Comparison of ENCODE assay signal across 23 mouse cellular contexts in genomic region chr3:62324708-62325107, GRCm38 (mm10). TPM values are rescaled to one million over a fixed set of nuclear protein-coding genes. Genes with fewer than 3 reads are reported as not detected.
DNase-seq lines count a peak whose midpoint lies in the region; ATAC-seq and TF ChIP-seq lines count a peak whose summit lies in the region.
"Had no signal": no experiment of that assay in that cellular context is flagged by ENCODE, and none has a peak within 500 bp of the region (broad histone marks: within the 10 kb centered on the region; RNA-seq: fewer than 3 reads in every experiment).

No protein-coding gene starts in this region.

- H3K4me2 ChIP-seq in hindbrain, embryonic 15.5 days = no peak overlapping the region
- no peak overlapping the region for H3K4me2 ChIP-seq in hindbrain, embryonic 14.5 days (replicated peaks)
- H3K4me2 ChIP-seq in midbrain, embryonic 15.5 days = no peak overlapping the region
- H3K4me2 ChIP-seq in midbrain, embryonic 13.5 days (replicated peaks) = no peak overlapping the region
- no peak overlapping the region for H3K4me2 ChIP-seq in midbrain, postnatal 0 days (ENCODE audit: low read depth, low read length, poor library complexity, severe bottlenecking)
- H3K4me2 ChIP-seq: embryonic facial prominence, embryonic 15.5 days; forebrain, embryonic 15.5 days had no signal

- no peak for TF ChIP-seq CTCF in midbrain, postnatal 0 days (IDR thresholded peaks at IDR 0.05)

- H3K9me3 ChIP-seq in hindbrain, embryonic 15.5 days = no peaks in the 10 kb centered on the region
- H3K9me3 ChIP-seq in hindbrain, embryonic 14.5 days (ENCODE audit: control insufficient read depth, low read length) = no peaks in the 10 kb centered on the region
- H3K9me3 ChIP-seq in midbrain, embryonic 15.5 days = no peaks in the 10 kb centered on the region
- H3K9me3 ChIP-seq in midbrain, embryonic 13.5 days = no peaks in the 10 kb centered on the region
- no peaks in the 10 kb centered on the region; the same call in 1 of the 2 replicates for H3K9me3 ChIP-seq in midbrain, postnatal 0 days (ENCODE audit: low read length)
- H3K9me3 ChIP-seq: embryonic facial prominence, embryonic 15.5 days; forebrain, embryonic 15.5 days; heart, embryonic 10.5 days had no signal

- peak; percentile 45; the same call in 1 of the 2 replicates for ATAC-seq in hindbrain, embryonic 15.5 days (ENCODE audit: low FRiP score, low read depth)
- ATAC-seq in hindbrain, embryonic 14.5 days (ENCODE audit: low FRiP score) = no peak
- ATAC-seq in midbrain, embryonic 15.5 days (replicated peaks) = peak; percentile 86
- no peak for ATAC-seq in midbrain, embryonic 13.5 days
- peak; percentile 71; the same call in 1 of the 2 replicates for ATAC-seq in midbrain, postnatal 0 days (ENCODE audit: low FRiP score)
- ATAC-seq: forebrain, embryonic 15.5 days; inflammation-experienced regulatory T-cells, adult 6 months had no signal

- H3K36me3 ChIP-seq in hindbrain, embryonic 15.5 days = no peaks in the 10 kb centered on the region
- H3K36me3 ChIP-seq in hindbrain, embryonic 14.5 days (replicated peaks; ENCODE audit: control insufficient read depth, insufficient read depth) = no peaks in the 10 kb centered on the region
- no peaks in the 10 kb centered on the region for H3K36me3 ChIP-seq in midbrain, embryonic 15.5 days (replicated peaks)
- no peaks in the 10 kb centered on the region for H3K36me3 ChIP-seq in midbrain, embryonic 13.5 days
- no peaks in the 10 kb centered on the region for H3K36me3 ChIP-seq in midbrain, postnatal 0 days (ENCODE audit: insufficient read depth, low read length)
- H3K36me3 ChIP-seq: embryonic facial prominence, embryonic 15.5 days; forebrain, embryonic 15.5 days; heart, embryonic 10.5 days had no signal

- H3K4me1 ChIP-seq in hindbrain, embryonic 15.5 days (replicated peaks) = no peaks in the 10 kb centered on the region
- H3K4me1 ChIP-seq in hindbrain, embryonic 14.5 days (replicated peaks; ENCODE audit: control insufficient read depth, insufficient read depth, low read length) = no peaks in the 10 kb centered on the region
- no peaks in the 10 kb centered on the region for H3K4me1 ChIP-seq in midbrain, embryonic 15.5 days
- H3K4me1 ChIP-seq in midbrain, embryonic 13.5 days (replicated peaks) = no peaks in the 10 kb centered on the region
- no peaks in the 10 kb centered on the region for H3K4me1 ChIP-seq in midbrain, postnatal 0 days (ENCODE audit: insufficient read depth, low read length)
- H3K4me1 ChIP-seq: embryonic facial prominence, embryonic 15.5 days; forebrain, embryonic 15.5 days; heart, embryonic 10.5 days had no signal

- no peak for DNase-seq in hindbrain, embryonic 14.5 days (ENCODE audit: low spot score)
- DNase-seq in midbrain, postnatal 0 days (ENCODE audit: low spot score) = no peak
- DNase-seq in retina, postnatal 1 day = peak; percentile 62
- DNase-seq in cerebellum, postnatal 10 days = no peak
- DNase-seq: adrenal gland, adult 2 months; adrenal gland, postnatal 25 days; cerebellum, adult 18-20 months; cerebellum, adult 9-11 months; embryo, embryonic 11 days; gastrocnemius, postnatal 10 days; heart, adult 18-20 months; heart, postnatal 10 days; heart, postnatal 4 days had no signal

- no peaks in the 10 kb centered on the region for H3K27me3 ChIP-seq in hindbrain, embryonic 15.5 days
- no peaks in the 10 kb centered on the region for H3K27me3 ChIP-seq in hindbrain, embryonic 14.5 days (ENCODE audit: control insufficient read depth, insufficient read depth, low read length)
- no peaks in the 10 kb centered on the region for H3K27me3 ChIP-seq in midbrain, embryonic 15.5 days (replicated peaks)
- no peaks in the 10 kb centered on the region for H3K27me3 ChIP-seq in midbrain, embryonic 13.5 days
- no peaks in the 10 kb centered on the region for H3K27me3 ChIP-seq in midbrain, postnatal 0 days (ENCODE audit: insufficient read depth, low read length)
- H3K27me3 ChIP-seq: CH12.LX; embryonic facial prominence, embryonic 15.5 days; forebrain, embryonic 15.5 days had no signal

- WGBS in hindbrain, embryonic 15.5 days = 57% methylated on average over 1 of the region's 1 CpGs
- 48% methylated on average over 1 of the region's 1 CpGs for WGBS in hindbrain, embryonic 14.5 days
- 35% methylated on average over 1 of the region's 1 CpGs for WGBS in midbrain, embryonic 15.5 days
- 48% methylated on average over 1 of the region's 1 CpGs for WGBS in midbrain, embryonic 13.5 days
- 43% methylated on average over 1 of the region's 1 CpGs for WGBS in midbrain, postnatal 0 days

- no peak overlapping the region for H3K4me3 ChIP-seq in hindbrain, embryonic 15.5 days
- H3K4me3 ChIP-seq in hindbrain, embryonic 14.5 days (replicated peaks; ENCODE audit: low read length) = no peak overlapping the region
- no peak overlapping the region for H3K4me3 ChIP-seq in midbrain, embryonic 15.5 days
- no peak overlapping the region for H3K4me3 ChIP-seq in midbrain, embryonic 13.5 days (replicated peaks)
- H3K4me3 ChIP-seq in midbrain, postnatal 0 days (ENCODE audit: low read depth, low read length) = no peak overlapping the region
- H3K4me3 ChIP-seq: embryonic facial prominence, embryonic 15.5 days; erythroblast, embryonic 14.5 days; forebrain, embryonic 15.5 days; heart, embryonic 10.5 days had no signal

- no peak overlapping the region for H3K27ac ChIP-seq in hindbrain, embryonic 15.5 days (replicated peaks)
- no peak overlapping the region for H3K27ac ChIP-seq in hindbrain, embryonic 14.5 days
- H3K27ac ChIP-seq in midbrain, embryonic 15.5 days = 0 out of 2 replicates have a peak overlapping the region, but pooled peaks have one; percentile 0
- no peak overlapping the region for H3K27ac ChIP-seq in midbrain, embryonic 13.5 days
- no peak overlapping the region for H3K27ac ChIP-seq in midbrain, postnatal 0 days (ENCODE audit: low read depth, low read length)
- H3K27ac ChIP-seq: embryonic facial prominence, embryonic 15.5 days; forebrain, embryonic 15.5 days; heart, embryonic 10.5 days had no signal

- no peak overlapping the region for H3K9ac ChIP-seq in hindbrain, embryonic 15.5 days
- no peak overlapping the region for H3K9ac ChIP-seq in hindbrain, embryonic 14.5 days
- no peak overlapping the region for H3K9ac ChIP-seq in midbrain, embryonic 15.5 days
- no peak overlapping the region for H3K9ac ChIP-seq in midbrain, embryonic 13.5 days (replicated peaks)
- no peak overlapping the region for H3K9ac ChIP-seq in midbrain, postnatal 0 days (replicated peaks; ENCODE audit: low read length, poor library complexity, severe bottlenecking)
- H3K9ac ChIP-seq: embryonic facial prominence, embryonic 15.5 days; forebrain, embryonic 15.5 days had no signal

RNA-seq across cellular contexts. Expression of gene Arhgef26, which starts 13.4 kb away (rescaled TPM):
- 14.3 and 14.7 TPM in 2 replicates for polyA plus RNA-seq in hindbrain, embryonic 15.5 days (2015; fragmentation: Nextera tagmentation; extraction: Ambion mirVana)
- 11.3 and 11.7 TPM in 2 replicates for polyA plus RNA-seq in hindbrain, embryonic 14.5 days (2014; fragmentation: Nextera tagmentation; extraction: Ambion mirVana)
- polyA plus RNA-seq in midbrain, embryonic 15.5 days (2015; fragmentation: Nextera tagmentation; extraction: Ambion mirVana) = 9.2 and 11.7 TPM in 2 replicates
- 6.8 and 7.6 TPM in 2 replicates for polyA plus RNA-seq in midbrain, embryonic 13.5 days (2015; fragmentation: Nextera tagmentation; extraction: Ambion mirVana)
- 23.3 and 26.7 TPM in 2 replicates for total RNA-seq in midbrain, postnatal 0 days (2014; rRNA removed)
- 14.1 and 16.5 TPM in 2 replicates for polyA plus RNA-seq in midbrain, postnatal 0 days (2015; fragmentation: Nextera tagmentation; extraction: Ambion mirVana)
- total RNA-seq: common myeloid progenitor, adult 5-6 weeks had no signal

Comparison
In these comparisons a context has a peak if more than half of its experiments do, and no peak if none do; other contexts are left out.
1. ATAC-seq: peak in hindbrain, embryonic 15.5 days (single experiment), midbrain, embryonic 15.5 days (single experiment) and midbrain, postnatal 0 days (single experiment); none in hindbrain, embryonic 14.5 days (single experiment) and midbrain, embryonic 13.5 days (single experiment).